Mouse (Mus musculus) urinary bladder, postnatal 25 days (tissue): Measurements from ENCODE around the gene Qpct.
"Not testable (repeated sequence)": the region's sequence is repeated elsewhere in the genome, so short reads cannot be mapped to it uniquely, and the experiment has no call there.

Experiments
- DNase-seq: peaks from one replicate; pipeline ENCODE4 v3.0.0; 2022; ENCODE audit warnings: low spot score

The Qpct gene

GRCm38 (mm10) chr17:79071951-79072350 lies 20.2 kb downstream of the Qpct start:
- DNase-seq: no peak

DNA sequence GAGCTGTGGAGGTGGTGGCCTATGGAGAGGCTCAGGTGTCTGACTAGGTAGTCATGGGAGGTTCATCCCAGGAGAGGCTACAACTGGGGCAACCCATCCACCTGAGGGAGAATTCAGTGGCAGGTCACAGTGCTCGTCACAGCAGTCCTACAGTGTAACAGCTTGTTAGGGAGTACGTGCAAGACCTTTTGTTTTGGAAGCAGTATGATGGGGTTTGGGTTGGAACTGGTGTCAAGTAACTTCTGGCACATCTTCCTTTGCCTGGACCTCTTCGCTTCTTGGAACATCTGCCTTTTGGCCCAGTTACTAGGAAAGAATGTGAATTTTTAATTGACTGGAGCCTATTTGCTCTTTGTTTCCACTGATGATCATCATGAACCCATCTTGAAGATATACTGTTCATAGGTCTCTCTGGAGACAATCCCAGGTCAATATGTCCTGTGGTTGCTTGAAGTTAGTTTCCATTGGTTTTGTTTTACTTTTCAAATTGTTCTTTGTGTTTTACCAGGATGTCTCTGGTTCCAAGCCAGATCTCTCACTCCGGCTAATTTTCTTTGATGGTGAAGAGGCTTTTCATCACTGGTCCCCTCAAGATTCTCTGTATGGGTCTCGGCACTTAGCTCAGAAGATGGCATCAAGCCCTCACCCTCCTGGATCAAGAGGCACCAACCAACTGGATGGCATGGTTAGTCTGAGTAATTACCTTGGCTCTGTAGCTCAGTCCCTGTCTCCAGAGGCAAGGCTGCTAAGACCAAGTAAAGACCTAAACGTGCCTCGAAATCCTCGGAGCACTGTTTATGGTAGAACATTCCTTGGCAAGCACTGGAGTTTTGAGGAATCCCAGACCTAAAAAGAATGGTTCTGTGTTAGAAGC lies 25.5 kb downstream of the Qpct start:
- DNase-seq: no peak

GRCm38 (mm10) chr17:79077848-79078146 lies 26.1 kb downstream of the Qpct start:
- no peak for DNase-seq

GRCm38 (mm10) chr17:79078248-79078647 lies 26.5 kb downstream of the Qpct start:
- DNase-seq: no peak

DNA sequence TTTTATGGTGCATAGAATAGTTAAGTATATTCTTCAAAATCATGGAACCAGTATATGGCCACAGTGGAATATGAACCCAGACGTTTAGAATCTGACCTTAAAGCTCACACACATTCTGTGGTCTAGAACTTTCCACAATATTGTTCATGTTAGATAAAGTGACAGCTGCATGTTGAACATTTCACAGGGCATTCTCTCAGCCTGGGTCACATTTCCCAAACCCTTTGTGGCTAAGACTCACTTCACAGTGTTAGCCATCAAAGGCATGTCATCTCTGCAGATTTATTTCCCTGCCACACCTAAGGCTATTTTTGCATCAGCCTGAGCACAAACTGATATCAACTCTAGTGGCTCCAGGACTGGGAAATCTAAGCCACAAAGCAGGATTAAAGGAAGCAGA lies 40.0 kb downstream of the Qpct start:
- no peak for DNase-seq

- no peak for DNase-seq
These were observed 41.7 kb downstream of the Qpct start for GRCm38 (mm10) chr17:79093286-79093975.

DNA sequence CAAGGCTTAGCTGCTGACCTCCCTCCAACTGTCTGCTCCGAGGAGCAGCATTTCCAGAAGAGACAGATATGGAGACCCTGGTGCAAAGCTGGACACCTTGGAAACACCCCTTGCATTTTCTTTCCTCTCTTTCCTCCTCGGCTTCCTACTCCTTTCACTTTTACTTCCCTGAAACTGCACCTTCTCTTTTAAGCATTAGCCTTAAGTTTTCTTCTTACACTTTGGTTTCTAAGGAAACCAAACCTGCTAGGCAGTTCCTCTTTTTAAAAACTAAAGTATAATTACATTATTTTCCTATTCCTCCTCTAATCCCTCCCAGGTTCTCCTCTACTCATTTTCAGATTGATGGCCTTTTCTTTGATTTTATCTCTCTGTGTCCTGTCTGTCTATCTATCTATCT lies 43.9 kb downstream of the Qpct start:
- no peak for DNase-seq

DNA sequence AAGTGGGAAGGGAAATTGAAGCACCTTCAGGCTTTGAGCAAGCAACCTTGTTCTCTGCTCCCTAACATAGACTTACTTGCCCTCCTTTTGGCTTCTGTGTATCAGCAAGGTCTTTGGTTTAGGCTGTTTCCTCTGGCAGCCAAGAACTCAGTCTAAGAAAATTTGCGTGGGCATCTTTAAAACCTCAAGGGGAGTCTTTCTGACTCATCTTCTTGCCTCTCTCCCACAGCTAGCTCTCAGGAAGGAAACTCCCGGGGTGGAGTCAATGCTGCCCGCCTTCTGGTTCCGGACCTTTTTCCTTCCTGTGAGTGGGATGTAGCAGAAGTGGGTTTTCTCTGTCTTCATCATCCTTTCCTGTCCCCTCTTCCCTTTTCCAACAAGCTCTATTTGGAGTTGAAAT lies 48.2 kb downstream of the Qpct start:
- DNase-seq: no peak

DNA sequence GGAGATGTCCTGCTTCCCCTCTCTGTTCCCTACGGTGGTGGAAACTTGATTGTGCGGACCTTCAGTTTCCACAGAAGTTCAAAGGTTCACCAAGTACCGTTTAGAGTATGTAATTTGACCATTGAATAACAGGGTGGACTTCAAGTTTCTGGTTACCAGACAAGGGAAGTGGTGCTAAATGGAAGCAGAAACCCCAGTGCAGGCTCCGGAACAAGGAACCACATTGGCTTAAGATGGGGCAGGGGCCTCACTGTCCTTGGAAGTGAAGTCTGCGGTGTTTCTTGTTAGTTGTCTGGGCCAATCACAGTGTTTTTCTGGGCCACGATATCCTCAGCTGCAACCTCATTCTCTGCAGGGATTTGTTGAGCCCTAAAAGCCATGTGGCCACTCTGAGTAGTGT lies 56.5 kb downstream of the Qpct start:
- no peak for DNase-seq

DNA sequence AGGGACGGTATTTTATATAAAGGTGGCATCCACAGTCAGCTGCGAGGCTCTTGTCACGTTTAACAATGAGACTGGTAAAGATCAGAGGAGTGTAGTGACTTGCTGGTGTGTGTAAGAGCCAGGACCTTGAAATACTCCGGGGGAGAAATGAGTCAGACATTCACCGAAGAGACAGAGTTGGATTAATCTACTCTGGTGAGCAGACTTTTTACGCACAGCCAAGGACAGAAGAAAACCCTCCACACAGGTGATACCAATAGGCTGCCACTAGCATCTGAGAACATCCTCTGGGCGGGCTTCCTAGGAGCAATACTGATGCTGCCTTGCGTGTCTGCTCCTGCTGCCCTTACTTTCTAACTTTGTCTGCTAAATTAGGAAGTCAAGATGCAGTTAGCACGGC lies 57.9 kb downstream of the Qpct start:
- DNase-seq: no peak

- peak; percentile 28 for DNase-seq
These were observed 59.2 kb downstream of the Qpct start for GRCm38 (mm10) chr17:79110936-79111348.

GRCm38 (mm10) chr17:79115248-79115647 lies 63.5 kb downstream of the Qpct start:
- DNase-seq: not testable (repeated sequence)

DNA sequence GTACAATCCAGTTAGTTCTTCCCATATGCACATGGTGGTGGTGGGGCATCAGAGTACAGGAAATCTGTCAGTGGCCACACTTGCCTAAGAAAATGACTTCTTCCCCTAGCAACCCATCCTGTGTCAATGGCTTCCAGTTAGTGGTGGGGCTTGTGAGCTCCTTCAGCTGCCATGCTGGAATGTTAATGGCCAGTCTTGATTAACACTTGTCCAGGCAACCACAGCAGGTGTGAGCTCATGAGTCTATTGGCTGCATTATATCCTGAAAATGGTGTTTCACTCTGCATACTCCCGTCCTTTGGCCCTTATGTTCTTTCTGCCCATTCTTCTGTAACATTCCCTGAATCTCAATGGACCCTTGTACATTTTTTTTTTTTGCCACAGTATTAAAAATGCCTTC lies 67.4 kb downstream of the Qpct start:
- no peak for DNase-seq

- DNase-seq: no peak
These were observed 68.6 kb downstream of the Qpct start for GRCm38 (mm10) chr17:79120269-79120668.

DNA sequence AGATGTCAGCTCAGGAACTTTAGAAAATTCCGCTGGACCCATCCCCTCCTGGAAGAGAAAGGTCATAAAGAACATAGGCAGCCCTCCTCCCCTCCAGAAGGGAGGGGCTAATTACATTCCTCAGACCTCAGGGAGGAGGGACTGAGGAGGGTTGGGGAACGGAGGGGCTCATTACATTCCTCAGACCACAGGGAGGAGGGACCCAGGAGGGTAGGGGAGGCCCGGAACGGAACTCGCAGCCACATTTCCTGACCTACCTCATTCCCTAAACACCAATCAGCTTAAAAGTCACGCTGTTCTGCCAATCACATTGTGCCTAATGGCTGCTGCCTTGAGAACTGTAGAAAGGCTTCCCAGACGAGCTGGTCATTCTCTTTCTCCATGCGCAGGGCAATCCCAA lies 82.0 kb downstream of the Qpct start:
- no peak for DNase-seq

- DNase-seq: no peak
These were observed 84.1 kb downstream of the Qpct start for GRCm38 (mm10) chr17:79135826-79136225.

DNA sequence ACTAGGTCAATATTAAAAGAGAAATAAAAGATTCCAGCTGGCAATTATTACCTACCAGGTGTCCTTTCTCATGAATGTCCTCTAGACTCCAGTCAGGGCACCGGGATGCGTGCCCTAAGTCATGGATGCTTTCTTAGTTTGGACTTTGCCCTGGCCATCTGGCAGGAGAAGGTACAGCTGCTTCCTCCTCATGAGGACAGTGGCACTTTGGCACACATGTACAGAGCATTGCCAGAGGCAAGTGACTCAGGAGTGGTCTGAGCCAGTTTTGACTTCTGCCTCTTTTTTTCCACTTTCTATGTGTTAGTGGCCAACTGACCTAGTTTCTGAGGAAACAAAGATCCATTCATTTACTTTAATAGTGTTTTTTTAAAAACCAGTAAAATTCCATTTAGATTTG lies 84.7 kb downstream of the Qpct start:
- DNase-seq: no peak
